Mouse (Mus musculus) lung, embryonic 14.5 days (tissue): Measurements from ENCODE around the gene Pde4c. TPM values are rescaled to one million over a fixed set of nuclear protein-coding genes. Genes with fewer than 3 reads are reported as not detected.

Experiments
- ATAC-seq: fragments of 200-750 bp; cut with Nextera tagmentation; 2 replicates; pipeline ENCODE4 v1.8.0; 2017; ENCODE audit warnings: mild to moderate bottlenecking, moderate TSS enrichment, moderate library complexity; ENCODE audit not compliant: insufficient read depth
- DNase-seq: peaks from one replicate; pipeline ENCODE4 v3.0.0-alpha.2; 2015
- H3K27ac ChIP-seq: fragments of 300-500 bp; sonication (generic); 2 replicates; pipeline ENCODE4 v1.5.1; 2014; ENCODE audit warnings: low read depth, mild to moderate bottlenecking, moderate library complexity
- H3K27me3 ChIP-seq: fragments of 300-500 bp; sonication (generic); 2 replicates; pipeline ENCODE4 v1.6.1; 2014; ENCODE audit warnings: low read length, control low read depth; ENCODE audit not compliant: insufficient read depth
- H3K36me3 ChIP-seq: fragments of 300-500 bp; sonication (generic); 2 replicates; pipeline ENCODE4 v1.6.1; 2014; ENCODE audit warnings: control low read depth; ENCODE audit not compliant: insufficient read depth
- H3K4me1 ChIP-seq: fragments of 300-500 bp; sonication (generic); 2 replicates; pipeline ENCODE4 v1.6.1; 2014; ENCODE audit warnings: antibody characterized with exemption, control low read depth; ENCODE audit not compliant: insufficient read depth
- H3K4me2 ChIP-seq: fragments of 300-500 bp; sonication (generic); 2 replicates; pipeline ENCODE4 v1.6.1; 2014; ENCODE audit warnings: mild to moderate bottlenecking
- H3K4me3 ChIP-seq: fragments of 300-500 bp; sonication (generic); 2 replicates; pipeline ENCODE4 v1.5.1; 2014; ENCODE audit warnings: low read depth, low read length
- H3K9ac ChIP-seq: fragments of 300-500 bp; sonication (generic); 2 replicates; pipeline ENCODE4 v1.6.1; 2014
- H3K9me3 ChIP-seq: fragments of 300-500 bp; sonication (generic); 2 replicates; pipeline ENCODE4 v1.6.1; 2016; ENCODE audit warnings: low read depth, low read length, control low read depth
- CTCF ChIP-seq: IDR thresholded peaks from 2 replicates; pipeline ENCODE4 v1.5.1; 2016; ENCODE audit warnings: antibody characterized with exemption, low read depth
- WGBS: fragments of 180-500 bp; shearing (Covaris S2); extraction: QIAGEN DNeasy Blood & Tissue Kit; methylation state at CpG from one replicate; pipeline ENCODE4 v1.1.7; 2014; 5-methylcytosine and 5-hydroxymethylcytosine counted together
- polyA plus RNA-seq: library from polyadenylated mRNA; unstranded; fragments of >200 nt; fragmentation: Nextera tagmentation; extraction: Ambion mirVana; gene quantifications from 2 replicates; pipeline ENCODE4 v1.2.1, GENCODE M21; 2014

Pde4c gene
- polyA plus RNA-seq, 1 experiment from 2014 or later = 0.17 TPM

DNA sequence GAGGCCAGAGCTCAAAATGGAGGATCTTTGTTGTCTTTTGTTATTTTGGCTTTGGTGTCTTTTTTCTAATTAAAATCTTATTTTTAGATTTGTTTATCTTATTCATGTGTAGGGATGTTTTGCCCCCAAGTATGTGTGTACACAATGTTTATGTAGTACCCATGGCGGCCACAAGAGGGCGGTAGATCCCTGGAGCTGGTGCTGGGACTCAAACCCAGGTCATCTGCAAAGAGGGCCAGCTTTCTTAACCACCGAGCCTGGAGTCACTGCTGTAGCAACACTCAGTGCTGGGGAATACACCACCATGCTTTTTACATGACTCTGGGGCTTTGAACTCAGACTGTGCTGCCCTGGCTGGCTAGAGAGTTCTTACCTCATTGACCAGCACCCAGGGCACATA is 39.8 kb downstream of the Pde4c start:
- Histone ChIP-seq H3K4me3 (no peak overlapping the region), H3K4me2 (no peak overlapping the region), H3K36me3 (peaks cover 11% of the 10 kb centered on the region), H3K27ac (0 out of 2 replicates have a peak overlapping the region, but pooled peaks have one; percentile 8), H3K27me3 (no peaks in the 10 kb centered on the region), H3K4me1 (peaks cover 8% of the 10 kb centered on the region; the same call in 1 of the 2 replicates), H3K9me3 (no peaks in the 10 kb centered on the region), H3K9ac (no peak overlapping the region)
- WGBS = 8% methylated on average over 3 of the region's 3 CpGs
- ATAC-seq (no peak), DNase-seq (peak; percentile 69)
- TF ChIP-seq CTCF = peak; percentile 87

DNA sequence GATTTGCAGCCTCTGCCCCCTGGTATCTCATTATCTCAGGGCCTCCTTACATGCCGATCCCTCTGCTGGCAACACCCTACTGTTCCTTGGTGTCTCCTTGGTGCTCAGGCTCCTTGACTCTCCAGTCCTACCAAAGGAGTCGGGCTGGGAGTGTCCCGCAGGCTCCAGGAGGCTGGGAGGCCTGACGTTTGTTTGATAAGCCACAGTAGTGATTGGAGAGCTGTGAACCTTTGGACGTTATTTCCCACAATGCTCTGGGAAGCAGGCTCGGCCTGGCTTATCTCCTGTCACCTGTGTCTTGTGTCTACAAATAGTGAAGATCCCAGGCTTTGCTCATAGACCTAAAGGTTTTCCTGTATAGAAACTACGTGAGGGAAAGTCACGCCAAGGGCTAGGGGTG is 40.5 kb downstream of the Pde4c start:
- 63% methylated on average over 8 of the region's 8 CpGs for WGBS
- H3K4me1 ChIP-seq = peaks cover 8% of the 10 kb centered on the region; the same call in 1 of the 2 replicates
- H3K27me3 ChIP-seq = no peaks in the 10 kb centered on the region
- DNase-seq = no peak
- no peak for TF ChIP-seq CTCF
- ATAC-seq = no peak
- H3K4me3 ChIP-seq = no peak overlapping the region
- no peak overlapping the region for H3K27ac ChIP-seq
- peak overlapping the region; percentile 4; the same call in 1 of the 2 replicates for H3K4me2 ChIP-seq
- H3K9me3 ChIP-seq = no peaks in the 10 kb centered on the region
- peaks cover 18% of the 10 kb centered on the region for H3K36me3 ChIP-seq
- no peak overlapping the region for H3K9ac ChIP-seq

DNA sequence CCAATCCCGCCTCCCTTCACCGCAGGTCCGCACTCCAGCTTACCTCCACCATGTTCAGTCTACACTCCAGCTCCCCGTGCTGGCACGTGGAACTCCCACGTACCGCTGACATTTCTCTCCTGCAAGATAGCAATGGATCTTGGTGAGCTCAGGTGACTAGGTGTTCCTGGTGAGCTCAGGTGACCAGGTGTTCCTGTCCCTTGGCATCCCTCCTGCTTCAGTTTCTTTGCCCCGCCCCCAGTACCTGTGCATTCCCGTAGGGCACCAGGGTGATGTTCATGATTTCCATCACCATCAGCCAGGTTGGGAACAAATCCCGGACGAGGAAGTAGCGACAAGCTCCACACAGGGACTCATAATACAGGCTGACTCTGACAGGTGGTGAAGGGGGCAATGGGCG is 41.2 kb downstream of the Pde4c start:
- no peak overlapping the region for H3K9ac ChIP-seq
- H3K4me3 ChIP-seq = no peak overlapping the region
- no peak for TF ChIP-seq CTCF
- ATAC-seq = no peak
- peaks cover 25% of the 10 kb centered on the region for H3K36me3 ChIP-seq
- peaks cover 6% of the 10 kb centered on the region; the same call in 1 of the 2 replicates for H3K4me1 ChIP-seq
- 90% methylated on average over 13 of the region's 13 CpGs for WGBS
- DNase-seq = no peak
- H3K4me2 ChIP-seq = no peak overlapping the region
- H3K27me3 ChIP-seq = no peaks in the 10 kb centered on the region
- H3K27ac ChIP-seq = no peak overlapping the region
- H3K9me3 ChIP-seq = no peaks in the 10 kb centered on the region

DNA sequence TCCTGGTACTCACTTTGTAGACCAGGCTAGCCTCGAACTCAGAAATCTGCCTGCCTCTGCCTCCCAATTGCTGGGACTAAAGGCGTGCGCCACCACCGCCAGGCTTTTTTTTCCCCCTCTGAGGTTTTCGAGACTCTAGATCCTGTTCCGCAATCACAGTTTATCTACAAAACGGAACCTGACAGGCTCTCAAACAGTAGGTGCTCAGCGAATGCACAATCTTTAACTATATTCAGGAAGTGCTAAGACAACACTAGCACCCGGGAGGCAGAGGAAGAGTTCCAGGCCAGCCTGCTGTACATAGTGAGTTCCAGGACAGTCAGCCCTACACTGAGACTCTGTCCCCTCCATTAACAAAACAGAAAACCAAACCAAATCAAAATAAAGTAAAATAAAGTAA is 41.8 kb downstream of the Pde4c start:
- Histone ChIP-seq H3K36me3 (peaks cover 31% of the 10 kb centered on the region), H3K4me2 (peak overlapping the region; percentile 83), H3K27me3 (no peaks in the 10 kb centered on the region), H3K4me3 (peak overlapping the region; percentile 49), H3K9ac (peak overlapping the region; percentile 58), H3K4me1 (no peaks in the 10 kb centered on the region), H3K9me3 (no peaks in the 10 kb centered on the region), H3K27ac (no peak overlapping the region)
- ATAC-seq = no peak
- no peak for DNase-seq
- TF ChIP-seq CTCF = no peak
- 68% methylated on average over 9 of the region's 9 CpGs for WGBS

DNA sequence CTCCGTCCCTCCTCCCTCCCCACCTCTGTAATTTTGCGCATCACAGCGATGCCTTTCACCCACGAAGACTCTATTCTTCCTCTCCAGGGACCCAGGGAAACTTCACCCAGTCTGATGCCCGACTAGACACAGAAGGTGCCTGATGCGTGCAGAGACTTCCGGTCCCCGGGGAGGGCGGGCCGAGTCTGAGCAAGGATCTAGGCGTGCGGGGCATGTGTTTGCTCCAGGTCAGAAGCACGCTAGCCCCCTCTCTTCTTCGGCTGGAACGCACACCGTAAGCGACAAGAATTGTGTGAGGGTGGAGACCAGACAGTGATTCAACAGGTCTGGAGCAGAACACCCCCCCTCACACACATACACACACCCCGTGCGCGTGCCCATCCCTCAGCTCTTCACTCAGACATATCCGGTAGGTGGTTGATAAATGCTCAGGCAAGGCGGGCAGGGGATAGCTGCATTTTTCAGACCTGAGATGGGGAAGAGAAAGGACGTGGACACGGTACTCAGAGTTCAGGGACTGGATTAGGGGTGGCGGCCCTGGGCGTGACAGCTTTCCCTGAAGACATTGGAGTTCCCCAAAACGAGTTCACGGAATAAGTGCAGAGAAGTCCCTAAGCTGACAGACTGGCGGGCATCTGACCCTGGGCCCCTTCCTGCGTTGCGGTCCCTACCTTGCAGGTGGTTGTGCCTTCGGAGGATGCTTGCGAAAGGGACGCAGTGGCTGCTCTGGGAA is 42.5 kb downstream of the Pde4c start:
- under 1% methylated on average over 34 of the region's 34 CpGs for WGBS
- Histone ChIP-seq H3K27ac (peak overlapping the region; percentile 26), H3K27me3 (no peaks in the 10 kb centered on the region), H3K4me3 (peak overlapping the region; percentile 49), H3K9me3 (no peaks in the 10 kb centered on the region), H3K9ac (peak overlapping the region; percentile 58), H3K36me3 (peaks cover 38% of the 10 kb centered on the region), H3K4me2 (peak overlapping the region; percentile 83), H3K4me1 (no peaks in the 10 kb centered on the region)
- TF ChIP-seq CTCF = 0 out of 2 replicates have a peak, but pooled peaks have one; percentile 1
- ATAC-seq (no peak), DNase-seq (peak; percentile 59)

DNA sequence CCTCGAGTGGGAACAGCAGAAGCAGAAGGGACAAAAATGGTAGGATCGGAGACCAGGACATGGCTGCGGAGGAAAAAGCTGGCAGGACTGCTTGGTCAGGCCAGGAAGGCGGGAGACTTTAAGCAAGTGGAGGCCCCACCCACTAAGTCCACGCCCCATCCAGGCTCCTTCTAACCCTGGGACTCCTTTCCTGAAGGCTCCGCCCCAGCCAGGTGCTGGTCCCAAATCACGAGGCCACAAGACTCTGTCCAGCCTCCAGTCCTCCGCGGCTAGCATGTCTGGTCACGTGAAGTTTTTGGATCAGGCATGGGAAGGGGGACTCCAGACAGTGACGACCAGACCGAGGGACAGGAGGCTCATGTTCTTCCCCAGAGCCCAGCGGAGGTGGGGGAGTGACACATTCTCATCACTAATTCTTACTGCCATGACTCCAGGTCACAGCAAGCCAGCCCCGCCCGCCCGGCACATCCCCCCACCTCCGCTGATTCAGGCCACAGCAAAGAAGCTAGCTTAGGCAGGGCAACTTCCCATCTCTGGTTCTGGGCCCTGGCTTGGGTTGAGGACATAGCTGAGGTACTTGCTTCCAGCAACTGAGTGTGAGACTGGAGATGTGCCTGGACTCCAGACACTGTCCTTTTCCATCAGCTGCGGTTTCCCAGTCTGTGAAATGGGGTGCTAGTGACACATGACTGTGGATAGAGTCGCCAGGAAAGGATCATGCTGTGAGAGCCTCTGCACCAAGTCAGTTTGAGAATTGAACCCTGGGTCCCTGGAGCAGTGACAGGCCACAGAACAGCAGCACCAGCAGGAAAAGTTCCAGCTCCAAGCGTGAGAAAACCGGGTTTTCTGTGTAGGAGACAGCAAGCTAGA is 43.3 kb downstream of the Pde4c start:
- Histone ChIP-seq H3K4me1 (no peaks in the 10 kb centered on the region), H3K36me3 (peaks cover 45% of the 10 kb centered on the region), H3K9ac (peak overlapping the region; percentile 58), H3K4me2 (peak overlapping the region; percentile 83), H3K4me3 (peak overlapping the region; percentile 49), H3K27ac (peak overlapping the region; percentile 26), H3K9me3 (no peaks in the 10 kb centered on the region), H3K27me3 (no peaks in the 10 kb centered on the region)
- peak; percentile 85 for DNase-seq
- ATAC-seq = peak; percentile 67
- WGBS = 6% methylated on average over 21 of the region's 21 CpGs
- TF ChIP-seq CTCF = no peak

DNA sequence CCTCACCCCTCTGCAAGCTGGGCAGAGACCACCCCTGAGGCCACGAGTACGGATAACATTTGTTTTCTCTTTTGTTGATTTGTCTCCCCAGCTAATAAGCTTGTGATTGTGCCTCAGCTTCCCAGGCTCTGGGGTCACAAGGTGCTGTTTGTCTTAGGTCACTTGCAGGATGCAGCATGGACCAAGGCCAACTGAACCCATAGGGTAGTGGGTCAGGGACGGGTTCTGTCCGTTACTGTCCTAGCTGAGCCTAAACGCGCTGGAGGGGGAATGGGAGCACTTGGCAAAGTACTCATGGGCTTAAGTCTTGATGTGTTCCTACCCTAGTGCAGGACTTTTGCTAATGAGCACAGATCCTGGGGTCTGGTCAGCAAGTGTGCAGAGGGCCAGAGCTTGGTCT is 44.0 kb downstream of the Pde4c start:
- no peaks in the 10 kb centered on the region for H3K4me1 ChIP-seq
- no peaks in the 10 kb centered on the region for H3K27me3 ChIP-seq
- WGBS = 75% methylated on average over 6 of the region's 6 CpGs
- H3K27ac ChIP-seq = no peak overlapping the region
- TF ChIP-seq CTCF = no peak
- no peak for DNase-seq
- no peaks in the 10 kb centered on the region for H3K9me3 ChIP-seq
- no peak overlapping the region for H3K4me3 ChIP-seq
- peaks cover 52% of the 10 kb centered on the region for H3K36me3 ChIP-seq
- ATAC-seq = no peak
- H3K9ac ChIP-seq = no peak overlapping the region
- no peak overlapping the region for H3K4me2 ChIP-seq
